Mouse (Mus musculus): Measurements from ENCODE around the gene Tlk2. TPM values are rescaled to one million over a fixed set of nuclear protein-coding genes. Genes with fewer than 3 reads are reported as not detected.

Gene Tlk2
- total RNA-seq, 2 experiments from 2014 or later, result 37.5 to 40.0 TPM

DNA sequence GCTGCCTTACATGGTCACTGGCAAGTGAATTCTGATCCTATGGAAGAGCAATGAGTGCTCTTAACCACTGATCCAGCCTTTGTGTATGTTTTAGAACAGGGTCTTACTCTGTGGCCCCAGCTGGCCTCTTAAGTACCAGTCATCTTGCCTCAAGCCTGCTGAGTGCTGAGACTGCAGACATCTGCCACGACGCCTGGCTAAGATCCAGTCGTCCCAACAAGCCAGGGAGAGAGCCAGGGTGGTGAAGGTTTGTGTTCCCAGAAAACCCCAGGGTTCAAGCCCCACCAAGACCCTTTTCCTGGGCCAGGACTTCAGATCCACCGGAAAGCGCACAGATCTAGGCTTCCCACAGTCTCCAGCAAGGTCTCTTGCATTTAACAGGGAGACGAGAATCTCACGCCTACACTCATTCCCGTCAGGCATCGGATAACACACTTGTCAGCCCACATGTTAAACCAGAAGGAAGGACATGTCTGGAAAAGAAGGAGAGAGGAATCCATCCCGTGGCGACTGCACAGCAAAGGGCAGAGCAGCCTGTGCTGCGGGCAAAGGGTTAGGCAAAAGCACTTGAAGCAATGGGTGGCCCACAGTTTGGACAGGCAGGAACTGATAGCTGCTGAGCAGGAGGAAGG is 133.8 kb downstream of the Tlk2 start:
- no peak for DNase-seq (ENCODE audit: low spot score)

DNA sequence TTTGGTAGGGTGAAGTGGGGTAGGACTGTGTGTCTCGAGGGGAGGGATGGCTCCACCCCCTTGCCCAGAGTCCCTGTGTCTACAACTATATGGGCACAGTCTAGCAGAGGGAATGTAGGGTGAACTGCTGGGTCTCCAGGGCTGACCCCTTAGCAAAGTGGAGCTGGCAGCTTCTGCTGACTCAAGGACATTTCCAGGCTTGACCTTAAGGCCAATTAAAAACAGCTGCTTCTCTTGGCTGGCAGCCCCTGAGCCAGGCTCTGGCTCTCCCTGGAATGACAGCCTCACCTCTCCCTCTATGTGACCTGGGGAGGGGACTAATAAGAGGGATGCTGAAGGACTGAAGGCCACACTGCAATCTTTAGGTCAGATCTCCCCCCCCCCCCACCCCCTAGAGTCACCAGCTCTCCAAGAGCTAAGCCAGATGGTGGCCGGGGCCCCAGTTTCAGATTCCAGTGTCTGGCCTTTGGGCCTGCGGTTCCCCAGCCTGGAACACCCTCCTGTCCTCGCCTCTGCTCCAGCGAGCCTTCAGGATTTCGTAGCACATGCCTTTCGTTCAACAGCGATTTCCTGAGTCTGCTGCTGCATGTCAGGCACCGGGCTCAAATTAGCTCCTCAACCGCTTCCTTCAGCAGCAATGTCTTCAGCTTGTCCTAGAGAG is 134.5 kb downstream of the Tlk2 start:
- peak; percentile 72 for DNase-seq (ENCODE audit: low spot score)

DNA sequence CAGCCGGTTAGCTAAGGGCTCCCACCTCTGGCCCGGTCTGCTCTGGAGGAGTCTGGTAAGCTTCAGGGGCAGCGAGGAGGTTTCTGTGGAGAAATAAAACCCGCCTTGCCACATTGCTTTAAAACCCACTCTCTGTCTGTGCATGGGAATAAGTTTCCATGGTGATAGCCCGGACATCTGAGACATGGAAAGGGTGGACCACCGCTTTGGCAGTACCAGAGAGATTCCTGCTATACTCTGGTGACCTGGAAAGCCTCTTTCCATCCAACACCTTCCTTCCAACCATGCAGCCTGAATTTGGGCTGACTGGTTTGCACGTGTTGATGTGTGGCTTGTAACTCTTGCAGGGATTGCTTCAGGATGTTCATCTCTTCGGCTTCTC is 135.0 kb downstream of the Tlk2 start:
- DNase-seq (ENCODE audit: low spot score), result no peak

DNA sequence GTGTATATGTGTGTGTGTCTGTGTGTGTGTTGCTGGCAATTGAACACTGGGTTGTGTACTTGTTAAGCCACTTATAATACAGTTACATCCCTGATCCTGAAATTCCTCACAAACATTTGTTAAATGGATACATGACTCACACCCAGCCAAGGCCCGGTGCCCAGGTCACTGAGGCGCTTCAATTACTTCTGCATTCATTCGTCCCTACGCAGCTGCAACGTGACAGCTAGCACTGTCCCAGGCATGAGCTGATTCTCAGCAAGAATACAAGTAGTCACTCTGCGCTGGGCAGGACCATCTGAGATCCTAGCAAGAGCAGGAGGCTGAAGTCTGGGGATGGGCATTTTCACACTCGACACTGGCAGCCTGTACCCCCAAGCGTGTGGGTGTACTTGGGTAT is 136.7 kb downstream of the Tlk2 start:
- no peak for DNase-seq (ENCODE audit: low spot score)

DNA sequence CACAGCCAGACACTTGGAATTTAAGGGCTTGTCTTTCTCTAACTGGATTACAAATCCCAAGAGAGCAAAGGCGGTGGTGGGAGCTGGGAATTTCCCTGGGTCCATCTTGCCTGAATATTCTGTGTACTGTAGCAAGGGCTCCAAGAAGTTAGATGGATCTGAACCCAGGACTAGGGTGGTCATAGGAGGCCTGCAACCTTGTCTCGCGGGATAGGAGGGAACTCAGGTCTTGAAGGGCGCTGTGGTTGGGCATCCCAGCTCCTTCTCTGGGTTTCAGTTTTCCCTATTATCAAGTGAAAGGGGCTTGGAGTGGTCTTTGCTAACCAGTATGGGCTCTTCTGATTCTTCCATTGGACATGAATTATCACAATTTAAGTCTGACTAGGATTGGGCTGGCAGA is 137.5 kb downstream of the Tlk2 start:
- no peak for DNase-seq (ENCODE audit: low spot score)

DNA sequence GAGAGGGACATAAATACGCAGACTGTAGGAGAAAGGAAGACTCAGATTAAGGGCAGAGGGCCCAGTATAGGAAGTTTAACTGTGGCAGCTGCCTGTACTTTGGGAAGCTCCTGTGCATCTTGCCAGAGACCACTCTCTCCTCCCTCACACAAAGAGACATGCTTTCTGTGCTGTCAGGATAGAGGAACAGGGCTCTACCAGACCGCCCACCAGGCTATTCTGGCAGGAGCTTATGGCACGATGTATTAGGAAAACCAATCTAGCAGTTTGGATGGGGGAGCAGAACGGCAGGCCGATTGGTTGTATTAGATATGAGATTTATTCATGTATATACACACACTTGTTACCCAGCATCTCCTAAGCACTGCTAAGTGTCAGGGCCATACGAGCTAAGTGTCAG is 139.2 kb downstream of the Tlk2 start:
- DNase-seq (ENCODE audit: low spot score), result no peak

DNA sequence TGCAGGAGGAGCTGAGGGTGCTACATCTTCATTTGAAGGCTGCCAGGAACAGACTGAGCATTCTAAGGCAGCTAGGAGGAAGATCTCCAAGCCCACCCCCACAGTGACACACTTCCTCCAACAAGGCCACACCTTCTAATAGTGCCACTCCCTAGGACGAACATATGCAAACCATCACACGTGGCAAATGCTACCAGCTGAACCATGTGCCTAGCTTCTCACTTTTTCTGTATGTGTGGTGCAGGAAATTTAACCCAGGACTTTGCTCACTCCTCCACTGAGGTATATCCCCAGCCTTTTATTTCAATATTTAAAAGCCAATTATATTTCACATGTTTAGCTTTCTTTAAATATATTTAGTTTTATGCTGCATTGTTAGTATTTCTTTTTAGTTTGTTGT is 142.5 kb downstream of the Tlk2 start:
- no peak for DNase-seq (ENCODE audit: low spot score)

DNA sequence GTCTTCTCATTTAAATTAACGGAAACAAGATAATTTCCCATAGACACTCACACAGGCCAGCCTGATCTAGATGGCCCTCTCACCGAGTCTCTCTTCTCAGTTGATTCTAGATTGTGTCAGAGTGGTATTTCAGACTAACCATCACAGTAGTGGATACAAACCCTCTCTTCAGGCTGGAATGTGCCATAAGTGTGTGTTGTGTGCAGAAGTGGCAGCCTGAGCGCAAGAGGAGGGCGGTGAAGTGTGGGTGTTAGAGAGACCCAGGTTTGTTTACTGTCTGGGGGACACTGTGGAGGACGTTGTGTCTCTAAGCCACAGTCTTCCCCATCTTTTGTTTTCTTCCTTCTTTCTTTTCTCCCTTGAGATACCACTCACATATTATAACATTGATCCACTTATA is 144.9 kb downstream of the Tlk2 start:
- DNase-seq (ENCODE audit: low spot score), result no peak

DNA sequence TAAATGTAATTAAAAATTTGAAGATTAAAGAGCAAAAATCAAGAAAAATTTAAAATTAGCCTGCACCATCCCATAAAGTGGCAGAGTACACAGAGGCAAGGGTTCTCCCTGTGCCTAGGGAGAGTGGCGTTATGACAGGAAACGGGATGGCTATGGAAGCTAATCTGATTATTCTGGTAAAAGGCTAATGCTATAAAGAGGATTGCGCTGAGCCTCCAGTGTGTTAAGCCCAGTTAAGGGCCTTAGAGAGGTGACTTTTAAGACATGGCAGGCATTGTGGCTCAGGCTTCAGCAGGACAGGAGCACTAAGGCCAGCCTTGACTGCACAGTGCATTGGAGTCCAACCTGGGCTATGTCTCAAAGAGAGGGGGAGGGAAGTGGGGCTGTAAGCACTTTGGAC is 148.5 kb downstream of the Tlk2 start:
- no peak for DNase-seq (ENCODE audit: low spot score)

DNA sequence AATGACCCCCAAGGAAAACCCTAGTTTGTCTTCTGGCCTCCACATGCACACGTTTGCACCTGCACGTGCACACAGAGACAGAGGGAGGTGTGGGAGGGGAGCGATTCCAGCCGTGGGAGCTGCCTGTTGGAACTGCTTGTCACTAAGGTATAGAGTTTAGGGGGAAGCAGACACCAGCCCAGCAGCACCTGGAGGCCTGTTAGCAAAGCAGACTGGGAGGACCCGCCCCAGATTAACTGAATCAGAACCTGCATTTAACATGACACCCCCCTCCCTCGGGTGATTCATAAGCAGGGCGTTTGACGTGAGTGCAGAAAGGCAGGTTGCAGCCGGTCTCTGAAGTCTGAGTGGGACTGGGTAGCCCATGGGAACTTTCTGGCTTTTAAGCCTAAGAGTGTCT is 151.4 kb downstream of the Tlk2 start:
- DNase-seq (ENCODE audit: low spot score), result no peak

DNA sequence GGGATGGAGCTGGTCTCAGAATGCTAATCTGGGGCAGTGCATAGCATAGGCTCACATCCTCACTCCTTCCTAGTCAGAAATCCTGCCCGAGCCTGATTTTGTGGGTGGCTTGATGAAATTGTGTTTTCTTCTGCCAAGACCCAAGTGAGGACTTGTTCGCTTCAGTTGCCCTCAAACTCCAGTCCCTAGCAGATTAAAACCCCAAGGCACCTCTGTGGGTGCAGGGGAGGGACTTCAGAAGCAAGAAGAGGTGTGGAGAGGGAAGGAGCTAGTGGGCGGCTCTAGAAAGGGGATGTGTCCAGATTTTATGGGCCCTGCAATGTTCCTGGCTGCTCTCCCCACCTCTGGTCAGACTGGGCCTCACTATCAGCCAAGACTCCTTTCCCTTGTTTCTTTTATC is 152.5 kb downstream of the Tlk2 start:
- DNase-seq (ENCODE audit: low spot score), result no peak

DNA sequence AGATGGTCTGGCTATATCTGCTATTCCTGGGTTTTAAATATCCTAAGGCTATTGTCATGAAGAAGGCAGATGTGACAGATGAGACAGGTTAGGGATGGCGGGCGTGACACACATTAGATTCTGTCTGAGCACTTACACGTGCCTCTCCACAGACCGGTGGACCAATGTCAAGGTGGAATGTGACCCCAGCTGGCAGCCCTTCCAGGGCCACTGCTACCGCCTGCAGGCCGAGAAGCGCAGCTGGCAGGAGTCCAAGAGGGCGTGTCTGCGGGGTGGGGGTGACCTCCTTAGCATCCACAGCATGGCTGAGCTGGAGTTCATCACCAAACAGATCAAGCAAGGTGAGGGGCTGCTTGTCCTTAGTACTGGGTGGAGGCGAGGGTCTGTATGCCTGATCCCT is 153.1 kb downstream of the Tlk2 start:
- peak; percentile 73 for DNase-seq (ENCODE audit: low spot score)

DNA sequence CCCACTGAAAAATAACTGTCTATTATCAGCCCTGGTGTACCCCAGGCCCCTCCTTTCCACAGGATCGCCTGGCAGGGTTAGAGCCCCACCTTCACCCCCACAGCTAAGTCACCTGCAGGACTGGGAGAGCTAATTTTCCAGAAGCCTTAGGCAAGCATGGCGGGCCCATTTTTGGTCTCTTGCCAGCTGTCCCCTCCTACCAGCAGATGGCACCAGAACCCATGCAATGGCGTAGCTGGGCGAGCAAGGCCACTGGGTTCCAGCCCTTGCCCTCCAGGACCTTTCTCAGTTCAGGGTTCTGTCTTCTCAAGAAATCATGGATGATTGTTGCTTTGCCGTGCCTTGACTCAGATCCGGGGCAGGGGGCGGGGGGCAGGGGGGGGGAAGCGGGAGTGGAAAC is 153.9 kb downstream of the Tlk2 start:
- DNase-seq (ENCODE audit: low spot score), result peak; percentile 69

Other genes with a start within 250 kb of the Tlk2 start
- gene Efcab3, start 115.2 kb upstream of the Tlk2 start, total RNA-seq (2021), result not detected
- 1 to 10 TPM; 7.4 to 7.7 TPM for gene Mettl2, start 52.4 kb upstream of the Tlk2 start, total RNA-seq (2021)
- gene Gm10842, start 31.9 kb upstream of the Tlk2 start, total RNA-seq (2021), result not detected
- gene Mrc2, start 113.8 kb downstream of the Tlk2 start, total RNA-seq (2021), result 1 to 10 TPM; 7.5 to 8.5 TPM

Measured in gastrocnemius, adult 18-20 months (tissue).